Mouse (Mus musculus) hindbrain, embryonic 10.5 days (tissue): ENCODE data around the gene Magix. TPM values are rescaled to one million over a fixed set of nuclear protein-coding genes. Genes with fewer than 3 reads are reported as not detected.
"Not testable (repeated sequence)": the region's sequence is repeated elsewhere in the genome, so short reads cannot be mapped to it uniquely, and the experiment has no call there.

Experiments used
- DNase-seq: peaks from one replicate; pipeline ENCODE4 v3.0.0-alpha.2; 2017; ENCODE audit warnings: low spot score
- H3K27ac ChIP-seq: fragments of 300-500 bp; sonication (generic); 2 replicates; pipeline ENCODE4 v1.5.1; 2016; ENCODE audit warnings: mild to moderate bottlenecking, moderate library complexity
- H3K27me3 ChIP-seq: fragments of 300-500 bp; sonication (generic); 2 replicates; pipeline ENCODE4 v1.6.1; 2016; ENCODE audit warnings: mild to moderate bottlenecking; ENCODE audit not compliant: poor library complexity, insufficient read depth, severe bottlenecking
- H3K36me3 ChIP-seq: fragments of 300-500 bp; sonication (generic); 2 replicates; pipeline ENCODE4 v1.6.1; 2016; ENCODE audit warnings: mild to moderate bottlenecking, moderate library complexity
- H3K4me1 ChIP-seq: fragments of 300-500 bp; sonication (generic); replicated peaks from 2 replicates; pipeline ENCODE4 v1.6.1; 2016; ENCODE audit warnings: mild to moderate bottlenecking
- H3K4me3 ChIP-seq: fragments of 300-500 bp; sonication (generic); 2 replicates; pipeline ENCODE4 v1.5.1; 2016; ENCODE audit warnings: mild to moderate bottlenecking, moderate library complexity
- H3K9me3 ChIP-seq: fragments of 300-500 bp; sonication (generic); 2 replicates; pipeline ENCODE4 v1.6.1; 2016; ENCODE audit warnings: mild to moderate bottlenecking, moderate library complexity
- WGBS: fragments of 180-500 bp; shearing (Covaris S2); methylation state at CpG from one replicate; pipeline ENCODE4 v1.1.7; 2016; 5-methylcytosine and 5-hydroxymethylcytosine counted together
- polyA plus RNA-seq: library from polyadenylated mRNA; unstranded; fragments of >200 nt; fragmentation: Nextera tagmentation; extraction: Ambion mirVana; gene quantifications from 2 replicates; pipeline ENCODE4 v1.2.1, GENCODE M21; 2016

Magix gene
- polyA plus RNA-seq: not detected in 2 replicates

- WGBS: 64% methylated on average over 14 of the region's 14 CpGs
- H3K27ac ChIP-seq: no peak within 1 kb of the TSS
- H3K4me1 ChIP-seq: no peaks in the 10 kb centered on the region
- no peak for DNase-seq
- H3K4me3 ChIP-seq: peak within 1 kb of the TSS; percentile 42
- H3K9me3 ChIP-seq: no peaks in the 10 kb centered on the region
- no peaks in the 10 kb centered on the region for H3K36me3 ChIP-seq
- H3K27me3 ChIP-seq: no peaks in the 10 kb centered on the region; the same call in 1 of the 2 replicates
Observed at GRCm38 (mm10) chrX:7680864-7681263, at the start of gene Magix. Magix (minus strand) TSS chrX:7681251.

GRCm38 (mm10) chrX:7728922-7729265 is 47.8 kb upstream of the Magix start:
- Histone ChIP-seq H3K4me1 (peaks cover 18% of the 10 kb centered on the region), H3K36me3 (peaks cover 32% of the 10 kb centered on the region), H3K4me3 (peak overlapping the region; percentile 57), H3K27me3 (no peaks in the 10 kb centered on the region), H3K9me3 (peaks cover 10% of the 10 kb centered on the region; the same call in 1 of the 2 replicates), H3K27ac (peak overlapping the region; percentile 77)
- DNase-seq: no peak
- 32% methylated on average over 4 of the region's 4 CpGs for WGBS

- DNase-seq: peak; percentile 78
- Histone ChIP-seq H3K4me1 (peaks cover 13% of the 10 kb centered on the region), H3K9me3 (peaks cover 7% of the 10 kb centered on the region; the same call in 1 of the 2 replicates), H3K27ac (peak within 1 kb of the TSS; percentile 77), H3K36me3 (peaks cover 32% of the 10 kb centered on the region), H3K27me3 (no peaks in the 10 kb centered on the region), H3K4me3 (peak within 1 kb of the TSS; percentile 57)
- 22% methylated on average over 42 of the region's 42 CpGs for WGBS
Observed at GRCm38 (mm10) chrX:7728215-7728921, 47.3 kb upstream of the Magix start, which contains the start of gene Praf2. Praf2 (plus strand) TSS chrX:7728439.

- H3K36me3 ChIP-seq: peaks cover 27% of the 10 kb centered on the region
- 91% methylated on average over 13 of the region's 13 CpGs for WGBS
- DNase-seq: no peak
- peaks cover 20% of the 10 kb centered on the region for H3K4me1 ChIP-seq
- peaks cover 7% of the 10 kb centered on the region; the same call in 1 of the 2 replicates for H3K9me3 ChIP-seq
- no peak overlapping the region for H3K27ac ChIP-seq
- no peaks in the 10 kb centered on the region for H3K27me3 ChIP-seq
- H3K4me3 ChIP-seq: no peak overlapping the region
Observed at GRCm38 (mm10) chrX:7727176-7727575, 46.1 kb upstream of the Magix start.

GRCm38 (mm10) chrX:7725841-7726240 is 44.8 kb upstream of the Magix start:
- DNase-seq: no peak
- H3K27ac ChIP-seq: no peak overlapping the region
- WGBS: 85% methylated on average over 12 of the region's 12 CpGs

GRCm38 (mm10) chrX:7724135-7724534 is 43.1 kb upstream of the Magix start:
- Histone ChIP-seq H3K4me1 (peaks cover 15% of the 10 kb centered on the region), H3K4me3 (no peak overlapping the region), H3K27ac (no peak overlapping the region), H3K36me3 (peaks cover 27% of the 10 kb centered on the region), H3K27me3 (no peaks in the 10 kb centered on the region), H3K9me3 (peaks cover 7% of the 10 kb centered on the region; the same call in 1 of the 2 replicates)
- no peak for DNase-seq
- 89% methylated on average over 7 of the region's 7 CpGs for WGBS

More at GRCm38 (mm10) chrX:7725841-7726240, 44.8 kb upstream of the Magix start:
- no peaks in the 10 kb centered on the region for H3K27me3 ChIP-seq
- H3K9me3 ChIP-seq: peaks cover 7% of the 10 kb centered on the region; the same call in 1 of the 2 replicates
- H3K4me1 ChIP-seq: peaks cover 20% of the 10 kb centered on the region
- peaks cover 27% of the 10 kb centered on the region for H3K36me3 ChIP-seq
- H3K4me3 ChIP-seq: no peak overlapping the region

GRCm38 (mm10) chrX:7722691-7723090 is 41.6 kb upstream of the Magix start:
- H3K36me3 ChIP-seq: peaks cover 27% of the 10 kb centered on the region
- no peaks in the 10 kb centered on the region for H3K27me3 ChIP-seq
- WGBS: 29% methylated on average over 4 of the region's 4 CpGs
- H3K4me1 ChIP-seq: peaks cover 9% of the 10 kb centered on the region
- H3K9me3 ChIP-seq: peaks cover 7% of the 10 kb centered on the region; the same call in 1 of the 2 replicates
- peak overlapping the region; percentile 65 for H3K4me3 ChIP-seq
- DNase-seq: no peak
- no peak overlapping the region for H3K27ac ChIP-seq

- peaks cover 27% of the 10 kb centered on the region for H3K36me3 ChIP-seq
- H3K9me3 ChIP-seq: peaks cover 7% of the 10 kb centered on the region; the same call in 1 of the 2 replicates
- H3K27me3 ChIP-seq: no peaks in the 10 kb centered on the region
- H3K27ac ChIP-seq: peak overlapping the region; percentile 95
- WGBS: 32% methylated on average over 11 of the region's 11 CpGs
- peaks cover 7% of the 10 kb centered on the region for H3K4me1 ChIP-seq
- DNase-seq: no peak
- peak overlapping the region; percentile 65 for H3K4me3 ChIP-seq
Observed at GRCm38 (mm10) chrX:7722282-7722611, 41.2 kb upstream of the Magix start.

GRCm38 (mm10) chrX:7721514-7722281 is 40.6 kb upstream of the Magix start, which contains the start of gene Gm45208:
Gm45208 (plus strand) TSS chrX:7722245.
- no peaks in the 10 kb centered on the region for H3K27me3 ChIP-seq
- H3K4me3 ChIP-seq: peak within 1 kb of the TSS; percentile 65
- DNase-seq: peak; percentile 73
- 0 out of 2 replicates have a peak, but pooled peaks cover 3% of the 10 kb centered on the region for H3K9me3 ChIP-seq
- peaks cover 22% of the 10 kb centered on the region for H3K36me3 ChIP-seq
- H3K4me1 ChIP-seq: peaks cover 7% of the 10 kb centered on the region
- WGBS: 22% methylated on average over 22 of the region's 22 CpGs
- peak within 1 kb of the TSS; percentile 95 for H3K27ac ChIP-seq

GRCm38 (mm10) chrX:7716058-7716457 is 35.0 kb upstream of the Magix start:
- H3K27ac ChIP-seq, H3K4me3 ChIP-seq, H3K27me3 ChIP-seq, H3K4me1 ChIP-seq, H3K9me3 ChIP-seq, H3K36me3 ChIP-seq, DNase-seq: not testable (repeated sequence)
- 23% methylated on average over 1 of the region's 1 CpGs for WGBS

GRCm38 (mm10) chrX:7714135-7714899 is 33.3 kb upstream of the Magix start, which contains the start of gene Wdr45:
Wdr45 (plus strand) TSS chrX:7714333.
- not testable (repeated sequence) for H3K27me3 ChIP-seq, H3K4me1 ChIP-seq, H3K36me3 ChIP-seq, H3K9me3 ChIP-seq
- peak within 1 kb of the TSS; percentile 50 for H3K4me3 ChIP-seq
- WGBS: 15% methylated on average over 57 of the region's 60 CpGs
- peak within 1 kb of the TSS; percentile 86 for H3K27ac ChIP-seq
- peak; percentile 90 for DNase-seq

GRCm38 (mm10) chrX:7713764-7714134 is 32.7 kb upstream of the Magix start:
- not testable (repeated sequence) for H3K36me3 ChIP-seq, H3K9me3 ChIP-seq, H3K4me1 ChIP-seq, DNase-seq, H3K27me3 ChIP-seq
- Histone ChIP-seq H3K27ac (peak overlapping the region; percentile 69), H3K4me3 (peak overlapping the region; percentile 50)
- WGBS: 24% methylated on average over 6 of the region's 12 CpGs
